Mouse (Mus musculus): Measurements from ENCODE around the gene Tnfsf12. TPM values are rescaled to one million over a fixed set of nuclear protein-coding genes. Genes with fewer than 3 reads are reported as not detected.

Gene Tnfsf12
- total and polyA plus RNA-seq, 3 experiments, result 18.4 to 32.0 (median 21.9) TPM

- no peak overlapping the region for H3K4me3 ChIP-seq
- 71% methylated on average over 10 of the region's 10 CpGs for WGBS
- H3K79me2 ChIP-seq (replicated peaks; ENCODE audit: control insufficient read depth, insufficient read depth, low read length), result no peaks in the 10 kb centered on the region
- TF ChIP-seq CTCF (IDR thresholded peaks at IDR 0.05) (peak; percentile 94), EP300 (IDR thresholded peaks at IDR 0.05; ENCODE audit: insufficient read depth, low read depth, low read length) (0 out of 2 replicates have a peak, but pooled peaks have one; percentile 34), POLR2A (IDR thresholded peaks at IDR 0.05; ENCODE audit: insufficient read depth, low read depth, low read length) (no peak)
- intact Hi-C loops (cut with DNase I), result loop anchor here (2.0 kb wide), 1 partner anchor 28 kb away; no protein-coding TSS in a partner anchor
- H3K27me3 ChIP-seq (ENCODE audit: control insufficient read depth, insufficient read depth, low read length), result no peaks in the 10 kb centered on the region
- H3K9ac ChIP-seq (ENCODE audit: low read depth, low read length), result no peak overlapping the region
- H3K36me3 ChIP-seq (ENCODE audit: control insufficient read depth, insufficient read depth, low read length), result no peaks in the 10 kb centered on the region
- no peak overlapping the region for H3K27ac ChIP-seq
- peak; percentile 36 to 55 for DNase-seq
- peaks cover 2% of the 10 kb centered on the region for H3K4me1 ChIP-seq (ENCODE audit: control insufficient read depth, insufficient read depth, low read length)
Measured at GRCm38 (mm10) chr11:69656617-69657461, 38.8 kb downstream of the Tnfsf12 start.

- TF ChIP-seq POLR2A (IDR thresholded peaks at IDR 0.05; ENCODE audit: insufficient read depth, low read depth, low read length) (no peak), CTCF (IDR thresholded peaks at IDR 0.05) (no peak), EP300 (IDR thresholded peaks at IDR 0.05; ENCODE audit: insufficient read depth, low read depth, low read length) (no peak)
- Histone ChIP-seq H3K36me3 (ENCODE audit: control insufficient read depth, insufficient read depth, low read length) (no peaks in the 10 kb centered on the region), H3K27me3 (ENCODE audit: control insufficient read depth, insufficient read depth, low read length) (no peaks in the 10 kb centered on the region), H3K4me3 (no peak overlapping the region), H3K79me2 (replicated peaks; ENCODE audit: control insufficient read depth, insufficient read depth, low read length) (no peaks in the 10 kb centered on the region), H3K27ac (no peak overlapping the region), H3K4me1 (ENCODE audit: control insufficient read depth, insufficient read depth, low read length) (peaks cover 2% of the 10 kb centered on the region), H3K9ac (ENCODE audit: low read depth, low read length) (peak overlapping the region; percentile 10; the same call in 1 of the 2 replicates)
- 53% methylated on average over 5 of the region's 5 CpGs for WGBS
- intact Hi-C loops (cut with DNase I), result loop anchor here (2.0 kb wide), 1 partner anchor 27 kb away; no protein-coding TSS in a partner anchor
- no peak for DNase-seq
Measured at GRCm38 (mm10) chr11:69656065-69656455, 39.6 kb downstream of the Tnfsf12 start.

- intact Hi-C loops (cut with DNase I), result loop anchor here (2.0 kb wide), 2 partner anchors 27 to 99 kb away; no protein-coding TSS in a partner anchor
- H3K27me3 ChIP-seq (ENCODE audit: control insufficient read depth, insufficient read depth, low read length), result no peaks in the 10 kb centered on the region
- H3K27ac ChIP-seq, result no peak within 1 kb of the TSS
- H3K4me3 ChIP-seq, result no peak within 1 kb of the TSS
- H3K9ac ChIP-seq (ENCODE audit: low read depth, low read length), result peak within 1 kb of the TSS; percentile 10; the same call in 1 of the 2 replicates
- peak; percentile 70 to 76 for DNase-seq
- WGBS, result 24% methylated on average over 34 of the region's 34 CpGs
- TF ChIP-seq EP300 (IDR thresholded peaks at IDR 0.05; ENCODE audit: insufficient read depth, low read depth, low read length), result no peak
- TF ChIP-seq CTCF (IDR thresholded peaks at IDR 0.05), result peak; percentile 90
- no peaks in the 10 kb centered on the region for H3K36me3 ChIP-seq (ENCODE audit: control insufficient read depth, insufficient read depth, low read length)
- peaks cover 2% of the 10 kb centered on the region for H3K4me1 ChIP-seq (ENCODE audit: control insufficient read depth, insufficient read depth, low read length)
- no peaks in the 10 kb centered on the region for H3K79me2 ChIP-seq (replicated peaks; ENCODE audit: control insufficient read depth, insufficient read depth, low read length)
Measured at GRCm38 (mm10) chr11:69655264-69656064, 40.2 kb downstream of the Tnfsf12 start, which contains the start of gene Sox15. Sox15 (plus strand) TSS chr11:69655314.

GRCm38 (mm10) chr11:69654760-69655159 lies 40.9 kb downstream of the Tnfsf12 start:
- no peaks in the 10 kb centered on the region for H3K27me3 ChIP-seq (ENCODE audit: control insufficient read depth, insufficient read depth, low read length)
- no peak for DNase-seq
- intact Hi-C loops (cut with DNase I), result loop anchor here (2.0 kb wide), 1 partner anchor 100 kb away; no protein-coding TSS in a partner anchor
- H3K4me1 ChIP-seq (ENCODE audit: control insufficient read depth, insufficient read depth, low read length), result peaks cover 2% of the 10 kb centered on the region
- H3K79me2 ChIP-seq (replicated peaks; ENCODE audit: control insufficient read depth, insufficient read depth, low read length), result no peaks in the 10 kb centered on the region
- TF ChIP-seq EP300 (IDR thresholded peaks at IDR 0.05; ENCODE audit: insufficient read depth, low read depth, low read length), result no peak
- TF ChIP-seq POLR2A (IDR thresholded peaks at IDR 0.05; ENCODE audit: insufficient read depth, low read depth, low read length), result no peak
- no peak for TF ChIP-seq CTCF (IDR thresholded peaks at IDR 0.05)
- no peak overlapping the region for H3K4me3 ChIP-seq
- H3K9ac ChIP-seq (ENCODE audit: low read depth, low read length), result no peak overlapping the region
- H3K27ac ChIP-seq, result no peak overlapping the region
- WGBS, result 46% methylated on average over 9 of the region's 9 CpGs
- H3K36me3 ChIP-seq (ENCODE audit: control insufficient read depth, insufficient read depth, low read length), result no peaks in the 10 kb centered on the region

- no peak for TF ChIP-seq POLR2A (IDR thresholded peaks at IDR 0.05; ENCODE audit: insufficient read depth, low read depth, low read length)
- no peaks in the 10 kb centered on the region for H3K36me3 ChIP-seq (ENCODE audit: control insufficient read depth, insufficient read depth, low read length)
- intact Hi-C loops (cut with DNase I), result no loop called here
Measured at GRCm38 (mm10) chr11:69653399-69653798, 42.2 kb downstream of the Tnfsf12 start.

More at GRCm38 (mm10) chr11:69653399-69653798, 42.2 kb downstream of the Tnfsf12 start:
- Histone ChIP-seq H3K27ac (no peak overlapping the region), H3K27me3 (ENCODE audit: control insufficient read depth, insufficient read depth, low read length) (no peaks in the 10 kb centered on the region), H3K4me3 (no peak overlapping the region), H3K79me2 (replicated peaks; ENCODE audit: control insufficient read depth, insufficient read depth, low read length) (no peaks in the 10 kb centered on the region), H3K9ac (ENCODE audit: low read depth, low read length) (no peak overlapping the region), H3K4me1 (ENCODE audit: control insufficient read depth, insufficient read depth, low read length) (peaks cover 2% of the 10 kb centered on the region)
- WGBS, result 55% methylated on average over 5 of the region's 5 CpGs
- no peak for DNase-seq
